Mouse (Mus musculus) myocyte (in vitro differentiated cells): Measurements from ENCODE around the gene Pak4.

ENCODE experiments used
- E2F4 ChIP-seq: IDR thresholded peaks from one replicate; pipeline ENCODE4 v1.6.1; 2011; ENCODE audit warnings: mild to moderate bottlenecking, control low read depth, moderate library complexity; ENCODE audit not compliant: insufficient read depth
- MYOD1 ChIP-seq, 3 experiments: IDR thresholded peaks; one replicate each; pipeline ENCODE4 v1.6.1; 2011; ENCODE audit warnings: control low read depth in 2 of 3, low read depth in 2 of 3, mild to moderate bottlenecking in 2 of 3, moderate library complexity in 1 of 3; ENCODE audit not compliant: insufficient read length in 2 of 3, control insufficient read depth in 1 of 3
- POLR2A ChIP-seq: IDR thresholded peaks from one replicate; pipeline ENCODE4 v1.6.1; 2011; ENCODE audit warnings: low read depth, mild to moderate bottlenecking, control low read depth, moderate library complexity; ENCODE audit not compliant: insufficient read length
- TCF12 ChIP-seq: IDR thresholded peaks from one replicate; pipeline ENCODE4 v1.6.1; 2011; ENCODE audit warnings: mild to moderate bottlenecking, control low read depth; ENCODE audit not compliant: poor library complexity, insufficient read depth, severe bottlenecking
- USF1 ChIP-seq: IDR thresholded peaks from one replicate; pipeline ENCODE4 v1.6.1; 2011; ENCODE audit warnings: low read depth, mild to moderate bottlenecking, control low read depth, moderate library complexity

DNA sequence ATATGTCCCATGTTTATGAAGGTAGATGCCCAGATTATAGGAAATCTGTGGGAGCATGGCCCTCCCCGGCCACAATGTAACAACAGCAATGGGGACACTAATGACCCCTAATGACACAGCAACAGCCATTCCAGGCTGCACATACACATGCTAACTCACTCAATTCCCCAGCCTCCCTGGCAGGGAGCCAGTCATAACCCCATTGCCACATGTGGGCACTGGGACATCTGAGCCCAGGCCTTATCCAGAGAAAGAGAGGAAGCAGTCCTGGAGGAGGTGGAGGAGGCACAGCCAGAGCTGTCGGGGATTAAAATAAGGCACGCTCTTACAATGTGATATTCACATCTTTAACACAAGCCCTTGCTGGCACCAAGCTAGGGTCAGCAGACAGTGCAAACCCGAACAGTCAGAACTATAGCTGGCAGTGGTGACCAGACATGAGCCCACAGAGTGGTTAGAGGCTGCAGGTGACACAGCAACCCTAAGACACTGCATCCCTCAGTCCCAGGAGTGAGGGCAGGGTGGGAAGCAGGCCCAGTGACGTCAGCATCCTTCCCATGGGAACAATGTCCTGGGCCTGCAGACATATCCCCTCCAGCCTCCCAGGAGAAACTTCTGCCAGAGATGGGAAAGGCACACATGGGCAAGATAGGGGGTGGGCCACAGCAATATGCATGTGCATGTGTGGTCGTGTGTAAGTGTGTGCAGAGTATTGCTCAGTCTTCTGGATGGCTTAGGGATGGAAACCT is 11.1 kb downstream of the Pak4 start:
- TF ChIP-seq POLR2A: no peak
- no peak for TF ChIP-seq USF1
- no peak for TF ChIP-seq MYOD1 (IDR thresholded peaks at IDR 0.05; ENCODE audit: control insufficient read depth in 1 of 3, insufficient read length in 2 of 3, low read depth in 2 of 3)
- no peak for TF ChIP-seq TCF12
- no peak for TF ChIP-seq E2F4
